Mouse (Mus musculus): Measurements from ENCODE around the gene Parp6.

Parp6 gene

DNA sequence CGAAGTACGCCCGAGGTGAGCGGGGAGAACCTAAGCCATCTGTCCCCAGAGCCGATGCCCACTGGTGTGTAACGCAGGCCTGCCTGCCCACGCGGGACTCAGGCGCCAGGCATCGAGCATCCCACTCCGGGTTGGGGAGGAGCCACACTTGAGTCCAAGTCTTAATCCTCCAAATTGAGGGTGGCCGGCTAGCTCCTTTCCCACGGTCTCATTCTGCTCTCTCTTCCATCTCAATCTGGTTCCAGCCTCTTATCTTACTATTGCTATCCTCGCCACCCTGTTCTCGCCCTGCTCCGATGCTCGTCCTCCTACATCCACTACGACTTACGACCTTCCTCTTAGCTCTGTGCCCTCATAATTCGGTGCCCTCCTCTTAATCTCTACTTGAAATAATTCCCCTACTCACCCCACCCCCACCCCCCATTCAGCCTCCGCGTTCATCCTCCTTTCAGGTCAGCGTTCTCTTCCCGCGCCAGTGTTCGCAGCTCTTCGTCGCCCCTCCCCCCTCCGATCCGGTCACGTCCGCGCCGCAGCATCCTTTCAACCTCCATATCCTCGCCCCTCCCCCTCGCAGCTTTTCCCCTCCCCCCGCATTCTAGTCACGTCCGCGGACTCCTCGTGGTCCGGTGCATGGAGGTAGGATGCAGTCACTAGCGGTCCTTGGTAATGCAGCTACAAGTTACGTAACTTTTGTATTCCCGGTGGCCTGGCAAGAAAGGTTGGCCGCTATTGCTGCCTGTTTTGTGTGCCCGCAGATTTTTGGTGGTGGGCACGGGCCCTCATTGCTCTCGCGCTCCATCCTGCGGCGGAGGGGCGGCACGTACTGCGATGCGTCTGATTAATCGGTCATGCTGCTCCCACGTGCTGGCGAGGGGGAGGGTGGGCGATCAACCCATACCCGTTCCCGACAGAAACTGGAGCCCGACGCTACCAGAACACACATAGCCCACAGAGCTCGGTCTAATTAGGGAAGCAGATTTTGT is 39.8 kb downstream of the Parp6 start:
- peak; percentile 95 for DNase-seq (ENCODE audit: low spot score)

- no peak for DNase-seq (ENCODE audit: low spot score)
Observed at GRCm38 (mm10) chr9:59658146-59658545, 41.1 kb downstream of the Parp6 start.

GRCm38 (mm10) chr9:59659036-59660026 is 42.2 kb downstream of the Parp6 start:
- DNase-seq (ENCODE audit: low spot score): peak; percentile 93

GRCm38 (mm10) chr9:59660421-59660820 is 43.3 kb downstream of the Parp6 start:
- no peak for DNase-seq (ENCODE audit: low spot score)

- no peak for DNase-seq (ENCODE audit: low spot score)
Observed at GRCm38 (mm10) chr9:59661298-59661975, 44.4 kb downstream of the Parp6 start.

GRCm38 (mm10) chr9:59663226-59663625 is 46.1 kb downstream of the Parp6 start:
- DNase-seq (ENCODE audit: low spot score): no peak

- no peak for DNase-seq (ENCODE audit: low spot score)
Observed at GRCm38 (mm10) chr9:59663957-59664356, 46.9 kb downstream of the Parp6 start.

GRCm38 (mm10) chr9:59664664-59665256 is 47.7 kb downstream of the Parp6 start:
- no peak for DNase-seq (ENCODE audit: low spot score)

DNA sequence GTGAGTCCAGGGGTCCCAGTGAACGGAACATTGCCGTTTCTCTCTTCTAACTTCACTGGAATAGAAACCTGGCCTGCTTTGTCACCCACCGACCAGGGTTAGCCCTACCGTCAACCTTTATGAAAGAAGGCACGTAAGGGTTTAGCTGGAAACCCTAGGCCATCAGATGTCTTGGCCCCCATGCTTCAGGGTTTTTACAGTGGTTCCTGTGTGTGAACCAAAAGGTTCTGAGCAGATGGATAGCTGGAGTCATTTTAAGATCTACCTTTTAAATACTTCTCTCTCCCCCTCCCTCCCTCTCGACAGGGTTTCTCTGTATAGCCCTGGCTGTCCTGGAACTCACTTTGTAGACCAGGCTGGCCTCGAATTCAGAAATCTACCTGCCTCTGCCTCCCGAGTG is 48.9 kb downstream of the Parp6 start:
- no peak for DNase-seq (ENCODE audit: low spot score)

GRCm38 (mm10) chr9:59666813-59667212 is 49.7 kb downstream of the Parp6 start:
- DNase-seq (ENCODE audit: low spot score): no peak

- no peak for DNase-seq (ENCODE audit: low spot score)
Observed at GRCm38 (mm10) chr9:59667250-59667649, 50.2 kb downstream of the Parp6 start.

GRCm38 (mm10) chr9:59667904-59668303 is 50.8 kb downstream of the Parp6 start:
- no peak for DNase-seq (ENCODE audit: low spot score)

DNA sequence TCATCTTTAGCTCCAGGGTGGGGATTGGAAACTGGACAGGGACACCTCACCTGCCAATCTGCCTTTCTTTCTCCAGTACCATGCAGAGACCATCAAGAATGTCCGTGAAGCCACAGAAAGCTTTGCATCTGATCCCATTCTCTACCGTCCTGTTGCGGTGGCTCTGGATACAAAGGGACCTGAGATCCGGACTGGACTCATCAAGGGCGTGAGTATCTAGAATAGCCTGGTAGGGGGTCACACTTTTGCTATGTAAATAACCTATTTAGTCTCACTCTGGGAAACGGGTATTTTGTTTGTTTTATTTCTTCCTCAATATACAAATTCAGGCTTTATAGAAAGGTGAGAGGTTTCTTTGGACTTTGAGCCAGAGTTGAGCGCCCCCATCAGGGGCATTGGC is 51.4 kb downstream of the Parp6 start:
- DNase-seq (ENCODE audit: low spot score): no peak

DNA sequence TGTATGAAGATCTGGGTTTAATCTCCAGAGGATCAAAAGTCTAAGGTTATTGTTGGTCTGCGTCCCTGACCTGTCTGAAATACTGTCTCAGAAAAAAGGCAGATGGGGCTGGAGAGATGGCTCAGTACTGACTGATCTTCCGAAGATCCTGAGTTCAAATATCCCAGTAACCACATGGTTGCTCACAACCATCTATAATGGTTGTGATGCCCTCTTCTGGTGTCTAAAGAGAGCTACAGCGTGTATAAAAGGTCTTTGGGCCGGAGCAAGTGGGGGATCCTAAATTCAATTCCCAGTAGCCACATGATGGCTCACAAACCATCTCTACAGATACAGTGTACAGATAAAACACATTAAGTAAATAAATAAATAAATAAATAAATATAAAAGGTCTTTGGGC is 52.1 kb downstream of the Parp6 start:
- no peak for DNase-seq (ENCODE audit: low spot score)

GRCm38 (mm10) chr9:59672195-59672894 is 55.3 kb downstream of the Parp6 start:
- no peak for DNase-seq (ENCODE audit: low spot score)

DNA sequence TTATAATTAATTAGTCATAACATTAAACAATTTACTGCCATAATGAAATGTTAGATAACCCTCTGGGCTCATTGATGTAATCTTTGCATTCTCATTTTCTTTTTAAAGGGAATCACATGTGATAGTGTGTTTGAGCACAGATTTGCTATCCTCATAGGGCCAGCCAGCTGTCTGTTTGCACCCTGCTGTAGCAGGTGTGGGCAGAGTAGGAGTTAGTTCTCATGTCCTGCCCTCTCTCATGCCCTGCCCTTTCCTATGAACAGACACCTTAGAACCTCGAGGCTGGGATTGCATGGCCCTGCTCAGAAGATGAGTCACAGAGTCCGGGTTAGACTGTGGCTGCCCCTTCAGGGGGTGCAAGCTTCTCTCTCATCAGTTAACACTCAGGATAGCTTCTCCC is 56.3 kb downstream of the Parp6 start:
- no peak for DNase-seq (ENCODE audit: low spot score)

GRCm38 (mm10) chr9:59675598-59675997 is 58.5 kb downstream of the Parp6 start:
- DNase-seq (ENCODE audit: low spot score): no peak

DNA sequence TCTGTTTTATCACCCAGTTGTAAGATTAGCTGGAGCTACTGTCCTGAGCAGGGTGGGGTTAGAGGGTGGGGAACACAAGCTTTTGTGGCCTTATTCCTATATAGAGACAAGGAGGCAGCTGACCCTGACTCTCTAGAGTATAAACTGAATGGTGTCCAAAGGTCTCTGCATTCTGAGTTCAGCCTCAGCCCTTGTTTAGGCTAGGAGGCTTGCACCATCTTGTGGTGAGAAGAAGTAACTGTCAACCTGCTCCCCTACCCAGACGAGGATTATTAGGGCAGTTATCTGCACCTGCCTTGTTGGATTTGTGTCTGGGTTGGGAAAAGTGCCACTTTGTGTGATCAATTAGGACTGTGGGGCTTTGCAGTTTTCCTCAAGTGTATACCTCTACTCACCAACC is 61.2 kb downstream of the Parp6 start:
- peak; percentile 53 for DNase-seq (ENCODE audit: low spot score)

DNA sequence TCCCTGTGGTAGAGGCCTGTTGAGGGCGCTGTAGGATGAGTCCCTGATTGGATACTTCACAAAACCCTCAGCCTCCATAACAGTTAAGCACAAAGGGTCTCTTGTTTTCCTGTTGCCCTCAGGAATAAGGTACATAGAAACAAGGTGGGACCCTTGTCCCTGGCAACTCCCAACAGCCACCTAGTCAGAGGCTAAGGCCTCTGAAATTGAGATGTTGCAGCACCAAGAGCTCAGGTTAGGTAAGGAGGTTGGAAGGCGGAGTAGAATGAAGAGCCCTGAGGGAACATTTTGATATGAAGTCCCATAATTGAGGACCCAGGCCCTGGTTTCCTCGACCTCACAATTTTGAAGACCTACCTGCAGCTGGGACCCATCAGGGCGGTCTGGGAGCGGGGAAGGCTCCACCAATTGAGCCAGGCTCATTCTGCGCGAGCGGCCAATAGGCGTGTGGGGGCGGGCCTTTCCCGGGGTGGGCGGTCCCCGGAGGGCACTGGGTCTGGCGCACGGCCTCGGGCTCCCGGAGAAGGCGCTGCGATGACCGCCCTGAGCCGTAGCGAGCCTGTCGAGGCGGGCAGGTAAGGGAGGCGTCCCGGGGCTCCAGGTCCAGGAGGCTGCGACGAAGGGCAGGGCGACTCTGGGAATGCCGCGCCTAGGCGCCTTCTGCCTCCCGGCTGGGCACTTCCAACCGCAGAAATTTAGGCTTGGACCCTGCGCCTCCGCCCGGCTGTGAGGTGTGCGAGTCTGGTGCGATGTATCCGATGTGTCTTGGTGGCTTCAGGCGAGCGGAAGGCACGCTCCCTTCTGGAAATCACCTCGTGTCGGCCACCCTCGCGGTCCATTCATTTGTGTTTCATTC is 62.8 kb downstream of the Parp6 start, which contains the start of gene Gramd2:
Gramd2 (plus strand) TSS at position 467 of the 856 bp plus-strand sequence.
- DNase-seq (ENCODE audit: low spot score): peak; percentile 87

DNA sequence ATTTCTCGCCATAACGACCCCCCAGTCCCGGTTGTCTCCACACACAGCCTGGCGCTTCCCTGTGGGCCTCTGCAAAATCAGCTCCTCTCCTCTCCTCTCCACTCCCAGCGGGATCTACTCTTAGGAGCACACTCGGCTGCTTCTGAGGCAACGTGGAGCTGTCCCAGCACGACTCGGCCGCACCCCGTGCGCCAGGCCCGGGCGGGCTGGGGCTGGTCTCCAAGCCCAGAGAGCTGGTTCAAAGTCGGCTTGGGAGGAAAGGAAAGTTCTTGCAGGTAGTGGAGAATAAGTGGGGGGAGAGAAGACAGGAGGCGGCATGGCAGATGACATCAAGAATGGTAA is 63.4 kb downstream of the Parp6 start:
- no peak for DNase-seq (ENCODE audit: low spot score)
